ENCODE assay signal across 16 mouse cellular contexts in genomic region chr6:58836476-58836875, GRCm38 (mm10).
"Had no signal": no experiment of that assay in that cellular context is flagged by ENCODE, and none has a peak within 500 bp of the region (broad histone marks: within the 10 kb centered on the region; RNA-seq: fewer than 3 reads in every experiment).

No protein-coding gene starts in this region.

- DNase-seq: kidney, adult 2 months; kidney, postnatal 25 days; liver, postnatal 0 days; lung, embryonic 14.5 days; right cerebral cortex, postnatal 14 days; right cerebral cortex, postnatal 4 days; spleen, adult 18-20 months; thymus, postnatal 25 days had no signal

- H3K4me3 ChIP-seq: megakaryocyte, embryonic 14.5 days; midbrain, embryonic 10.5 days; midbrain, embryonic 13.5 days; stomach, embryonic 15.5 days had no signal

- H3K36me3 ChIP-seq: midbrain, embryonic 10.5 days; midbrain, embryonic 13.5 days; stomach, embryonic 15.5 days had no signal

- H3K27me3 ChIP-seq: midbrain, embryonic 13.5 days; stomach, embryonic 15.5 days had no signal

- ATAC-seq: liver, postnatal 0 days; lung, postnatal 0 days; midbrain, embryonic 13.5 days; midbrain, embryonic 16.5 days had no signal

- H3K27ac ChIP-seq: kidney, postnatal 0 days; liver, embryonic 14.5 days; midbrain, embryonic 10.5 days; midbrain, embryonic 13.5 days; stomach, embryonic 15.5 days had no signal
